Mouse (Mus musculus) embryonic facial prominence, embryonic 11.5 days (tissue): ENCODE results near the gene Camta1. TPM values are rescaled to one million over a fixed set of nuclear protein-coding genes. Genes with fewer than 3 reads are reported as not detected.
A peak's percentile ranks its signal among the peaks of the same experiment; 100 is the strongest.
"Not testable (repeated sequence)": the region's sequence is repeated elsewhere in the genome, so short reads cannot be mapped to it uniquely, and the experiment has no call there.

ENCODE experiments used
- ATAC-seq: fragments of 200-750 bp; cut with Nextera tagmentation; replicated peaks from 2 replicates; pipeline ENCODE4 v1.8.0; 2017; ENCODE audit warnings: low read depth; ENCODE audit not compliant: insufficient number of reproducible peaks, low FRiP score, low TSS enrichment
- DNase-seq: peaks from one replicate; pipeline ENCODE4 v3.0.0-alpha.2; 2015; ENCODE audit warnings: low spot score
- H3K27ac ChIP-seq: fragments of 300-500 bp; sonication (generic); replicated peaks from 2 replicates; pipeline ENCODE4 v1.5.1; 2014; ENCODE audit warnings: mild to moderate bottlenecking, low read depth, low read length, control low read depth
- H3K27me3 ChIP-seq: fragments of 300-500 bp; sonication (generic); 2 replicates; pipeline ENCODE4 v1.6.1; 2014; ENCODE audit warnings: mild to moderate bottlenecking, low read length, moderate library complexity, mixed read lengths; ENCODE audit not compliant: control insufficient read depth, insufficient read depth
- H3K36me3 ChIP-seq: fragments of 300-500 bp; sonication (generic); replicated peaks from 2 replicates; pipeline ENCODE4 v1.6.1; 2014; ENCODE audit warnings: low read depth, mild to moderate bottlenecking, low read length, moderate library complexity, mixed read lengths; ENCODE audit not compliant: control insufficient read depth, insufficient read depth
- H3K4me1 ChIP-seq: fragments of 300-500 bp; sonication (generic); 2 replicates; pipeline ENCODE4 v1.6.1; 2014; ENCODE audit warnings: low read length, mixed read lengths; ENCODE audit not compliant: control insufficient read depth, insufficient read depth
- H3K4me2 ChIP-seq: fragments of 300-500 bp; sonication (generic); 2 replicates; pipeline ENCODE4 v1.6.1; 2014; ENCODE audit warnings: low read depth, mild to moderate bottlenecking, control low read depth, low read length, moderate library complexity
- H3K4me3 ChIP-seq: fragments of 300-500 bp; sonication (generic); 2 replicates; pipeline ENCODE4 v1.5.1; 2014; ENCODE audit warnings: low read depth, low read length, control low read depth
- H3K9ac ChIP-seq: fragments of 300-500 bp; sonication (generic); replicated peaks from 2 replicates; pipeline ENCODE4 v1.6.1; 2014; ENCODE audit warnings: mild to moderate bottlenecking, control low read depth, low read length
- H3K9me3 ChIP-seq: fragments of 300-500 bp; sonication (generic); replicated peaks from 2 replicates; pipeline ENCODE4 v1.6.1; 2016; ENCODE audit warnings: mild to moderate bottlenecking, low read length, inconsistent platforms, mixed read lengths; ENCODE audit not compliant: control insufficient read depth
- WGBS: fragments of 180-500 bp; shearing (Covaris S2); extraction: QIAGEN DNeasy Blood & Tissue Kit; methylation state at CpG from one replicate; pipeline ENCODE4 v1.1.7; 2014; 5-methylcytosine and 5-hydroxymethylcytosine counted together
- polyA plus RNA-seq: library from polyadenylated mRNA; unstranded; fragments of >200 nt; fragmentation: Nextera tagmentation; extraction: Ambion mirVana; gene quantifications from 2 replicates; pipeline ENCODE4 v1.2.1, GENCODE M21; 2014

Camta1 gene
- polyA plus RNA-seq, 1 experiment from 2014 or later: 130 TPM

DNA sequence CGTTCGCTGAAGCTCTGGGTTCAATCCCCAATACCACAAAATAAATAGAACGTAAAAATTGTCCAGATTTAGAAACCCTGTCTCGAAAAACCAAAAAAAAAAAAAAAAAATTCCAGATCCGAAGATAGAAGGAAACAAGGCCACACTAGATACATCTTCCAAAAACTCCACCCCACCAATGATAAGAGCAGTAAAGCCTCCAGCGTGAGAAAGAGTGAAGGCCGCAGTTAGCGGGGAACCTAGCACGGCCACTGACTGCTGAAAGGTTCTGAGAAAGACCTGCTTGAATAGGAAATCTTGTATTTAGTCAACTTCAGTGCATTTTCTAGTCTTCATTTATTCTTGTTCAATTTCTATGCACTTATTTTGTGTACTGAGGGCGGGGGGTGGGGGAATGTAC lies 986.3 kb downstream of the Camta1 start:
- Histone ChIP-seq H3K27me3 (no peaks in the 10 kb centered on the region), H3K27ac (no peak overlapping the region), H3K9ac (no peak overlapping the region), H3K9me3 (peaks cover 19% of the 10 kb centered on the region), H3K4me2 (no peak overlapping the region), H3K36me3 (no peaks in the 10 kb centered on the region), H3K4me1 (peaks cover 10% of the 10 kb centered on the region), H3K4me3 (no peak overlapping the region)
- 88% methylated on average over 10 of the region's 10 CpGs for WGBS
- ATAC-seq (no peak), DNase-seq (no peak)

DNA sequence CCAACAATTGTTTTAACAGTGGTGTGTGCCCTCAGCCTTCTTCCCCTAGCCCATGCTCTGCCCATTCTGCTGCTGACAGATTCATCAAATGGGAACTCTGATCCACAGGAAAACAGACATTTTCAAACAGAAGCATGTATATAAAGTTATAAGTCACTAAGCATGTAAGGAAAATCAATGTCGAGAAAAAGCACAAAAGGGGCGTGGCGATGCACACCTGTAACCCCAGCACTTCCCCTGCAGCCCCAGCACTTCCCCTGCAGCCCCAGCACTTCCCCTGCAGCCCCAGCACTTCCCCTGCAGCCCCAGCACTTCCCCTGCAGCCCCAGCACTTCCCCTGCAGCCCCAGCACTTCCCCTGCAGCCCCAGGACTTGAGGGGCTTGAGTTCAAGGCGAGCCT lies 987.3 kb downstream of the Camta1 start:
- H3K4me2 ChIP-seq, DNase-seq, H3K4me1 ChIP-seq, H3K36me3 ChIP-seq, H3K27me3 ChIP-seq, H3K9ac ChIP-seq, H3K27ac ChIP-seq, H3K4me3 ChIP-seq, ATAC-seq: not testable (repeated sequence)
- WGBS: 74% methylated on average over 4 of the region's 4 CpGs
- peaks cover 10% of the 10 kb centered on the region; the same call in 1 of the 2 replicates for H3K9me3 ChIP-seq

DNA sequence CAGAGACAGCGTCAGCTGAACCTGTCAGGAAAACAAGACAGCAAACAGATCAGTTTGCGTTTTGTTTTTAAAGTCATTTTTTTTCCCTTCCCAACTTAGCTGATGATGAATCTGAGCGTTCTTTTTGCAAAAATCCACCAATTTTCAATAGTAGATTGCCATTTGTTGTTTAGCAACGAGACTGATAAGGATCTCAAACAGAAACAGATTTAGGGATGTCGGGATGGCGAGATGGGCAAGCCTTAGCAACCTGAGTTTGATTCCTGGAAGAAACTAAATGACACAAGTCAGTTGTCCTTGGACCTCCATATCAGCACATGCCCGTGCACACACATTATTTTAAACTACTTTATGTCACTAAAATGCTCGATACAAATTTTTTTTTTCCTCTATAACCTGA lies 989.0 kb downstream of the Camta1 start:
- WGBS: 65% methylated on average over 8 of the region's 8 CpGs
- no peak overlapping the region for H3K4me2 ChIP-seq
- peak overlapping the region; percentile 48 for H3K9ac ChIP-seq
- no peak for ATAC-seq
- H3K27ac ChIP-seq: peak overlapping the region; percentile 41; the same call in 1 of the 2 replicates
- H3K27me3 ChIP-seq: no peaks in the 10 kb centered on the region
- no peaks in the 10 kb centered on the region for H3K36me3 ChIP-seq
- peaks cover 10% of the 10 kb centered on the region for H3K4me1 ChIP-seq
- no peaks in the 10 kb centered on the region for H3K9me3 ChIP-seq
- H3K4me3 ChIP-seq: no peak overlapping the region
- no peak for DNase-seq

DNA sequence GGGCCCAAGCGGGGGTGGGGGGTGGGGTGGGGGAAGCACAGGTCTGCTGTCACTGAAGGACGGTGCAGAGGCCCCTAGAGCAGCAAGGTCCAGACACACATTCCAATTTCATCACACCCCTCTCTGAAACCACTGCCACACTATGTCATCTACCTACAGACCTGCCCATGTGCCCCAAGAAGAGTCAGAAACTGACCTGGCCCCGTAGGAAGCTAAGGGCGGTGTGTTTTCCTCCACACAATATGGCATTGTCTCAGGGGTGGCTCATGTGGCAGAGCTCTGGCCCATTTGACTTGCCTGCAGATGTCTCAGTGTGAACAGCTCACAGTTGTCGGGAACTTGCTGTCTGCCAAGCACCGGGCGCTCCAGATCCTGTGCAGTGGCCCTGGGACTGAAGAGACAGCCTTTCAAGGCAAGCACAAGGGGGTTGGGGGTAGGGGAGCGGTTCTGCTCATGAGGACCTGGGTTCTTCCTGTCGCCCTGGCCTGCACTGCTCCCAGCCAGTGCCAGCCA lies 989.5 kb downstream of the Camta1 start:
- H3K9ac ChIP-seq: peak overlapping the region; percentile 48
- no peak overlapping the region for H3K4me3 ChIP-seq
- peaks cover 10% of the 10 kb centered on the region for H3K4me1 ChIP-seq
- H3K36me3 ChIP-seq: 0 out of 2 replicates have a peak, but pooled peaks cover 1% of the 10 kb centered on the region
- WGBS: 22% methylated on average over 9 of the region's 9 CpGs
- H3K9me3 ChIP-seq: no peaks in the 10 kb centered on the region
- peak overlapping the region; percentile 7; the same call in 1 of the 2 replicates for H3K4me2 ChIP-seq
- H3K27me3 ChIP-seq: no peaks in the 10 kb centered on the region
- no peak for DNase-seq
- peak; percentile 14; the same call in 1 of the 2 replicates for ATAC-seq
- H3K27ac ChIP-seq: peak overlapping the region; percentile 41; the same call in 1 of the 2 replicates

DNA sequence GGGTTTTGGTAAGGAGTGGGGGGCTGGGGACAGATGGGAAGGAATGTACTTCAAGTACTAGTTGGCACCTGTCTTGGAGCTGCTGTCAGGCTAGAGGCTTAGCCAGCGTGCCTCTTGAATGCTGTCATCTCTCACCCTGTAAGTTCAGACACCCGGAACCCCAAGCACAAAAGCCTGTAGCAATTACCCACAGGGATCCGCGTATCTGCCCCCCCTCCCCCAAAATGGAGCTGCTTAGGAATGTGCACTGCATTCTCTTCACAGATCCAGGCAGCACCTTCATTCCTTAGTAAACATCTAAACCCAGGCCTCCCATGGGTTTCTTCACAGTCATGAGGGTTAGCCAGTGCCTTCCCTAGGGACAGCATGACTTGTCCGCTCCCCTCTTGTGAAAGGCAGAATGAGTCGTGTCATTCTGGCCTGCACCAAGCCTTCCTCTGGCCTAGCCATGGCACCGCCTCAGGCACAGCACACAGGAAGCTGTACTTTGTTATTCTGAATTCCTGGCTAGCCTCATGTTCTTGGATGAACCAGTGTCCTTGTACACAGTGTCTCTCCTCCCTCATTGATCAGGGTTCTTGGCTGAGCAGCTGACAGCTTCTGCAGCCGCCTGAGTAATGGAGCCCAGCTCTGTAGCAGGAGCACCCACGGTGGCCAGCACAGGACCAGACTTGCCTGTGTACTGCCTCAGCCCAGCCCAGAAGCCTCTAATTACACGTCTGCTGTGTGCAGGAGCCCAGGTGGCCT lies 990.1 kb downstream of the Camta1 start:
- no peaks in the 10 kb centered on the region for H3K27me3 ChIP-seq
- 0 out of 2 replicates have a peak, but pooled peaks cover 2% of the 10 kb centered on the region for H3K36me3 ChIP-seq
- H3K9me3 ChIP-seq: no peaks in the 10 kb centered on the region
- peak overlapping the region; percentile 7; the same call in 1 of the 2 replicates for H3K4me2 ChIP-seq
- peak overlapping the region; percentile 37 for H3K9ac ChIP-seq
- ATAC-seq (peak; percentile 82), DNase-seq (peak; percentile 59)
- 19% methylated on average over 10 of the region's 10 CpGs for WGBS
- H3K27ac ChIP-seq: peak overlapping the region; percentile 41; the same call in 1 of the 2 replicates
- no peak overlapping the region for H3K4me3 ChIP-seq
- H3K4me1 ChIP-seq: peaks cover 10% of the 10 kb centered on the region

DNA sequence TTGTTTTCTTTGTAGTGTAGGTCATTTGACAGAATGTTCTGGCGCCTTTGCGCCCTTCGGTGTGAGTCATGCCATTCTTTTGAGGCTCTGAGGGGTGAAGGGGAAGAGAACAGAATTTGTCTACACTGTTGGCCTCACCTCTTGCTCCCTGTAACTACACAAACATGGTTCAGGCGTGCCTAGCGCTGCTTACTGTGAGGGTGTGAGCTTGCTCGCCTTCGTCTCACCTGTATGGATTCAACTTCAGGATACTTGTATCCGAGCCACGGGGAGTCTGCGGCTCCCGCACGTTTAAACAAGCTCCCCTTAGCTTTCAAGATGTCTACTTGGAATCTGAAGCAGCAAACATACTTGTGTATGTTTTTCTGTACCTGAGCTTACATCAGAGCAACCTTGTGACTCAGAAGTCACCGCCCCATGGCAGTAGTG lies 990.7 kb downstream of the Camta1 start:
- no peak overlapping the region for H3K4me3 ChIP-seq
- 0 out of 2 replicates have a peak, but pooled peaks cover 2% of the 10 kb centered on the region for H3K36me3 ChIP-seq
- H3K27ac ChIP-seq: peak overlapping the region; percentile 35; the same call in 1 of the 2 replicates
- H3K4me2 ChIP-seq: no peak overlapping the region
- DNase-seq: no peak
- no peaks in the 10 kb centered on the region for H3K27me3 ChIP-seq
- H3K9me3 ChIP-seq: no peaks in the 10 kb centered on the region
- 80% methylated on average over 13 of the region's 13 CpGs for WGBS
- no peak overlapping the region for H3K9ac ChIP-seq
- H3K4me1 ChIP-seq: peaks cover 10% of the 10 kb centered on the region
- ATAC-seq: no peak

DNA sequence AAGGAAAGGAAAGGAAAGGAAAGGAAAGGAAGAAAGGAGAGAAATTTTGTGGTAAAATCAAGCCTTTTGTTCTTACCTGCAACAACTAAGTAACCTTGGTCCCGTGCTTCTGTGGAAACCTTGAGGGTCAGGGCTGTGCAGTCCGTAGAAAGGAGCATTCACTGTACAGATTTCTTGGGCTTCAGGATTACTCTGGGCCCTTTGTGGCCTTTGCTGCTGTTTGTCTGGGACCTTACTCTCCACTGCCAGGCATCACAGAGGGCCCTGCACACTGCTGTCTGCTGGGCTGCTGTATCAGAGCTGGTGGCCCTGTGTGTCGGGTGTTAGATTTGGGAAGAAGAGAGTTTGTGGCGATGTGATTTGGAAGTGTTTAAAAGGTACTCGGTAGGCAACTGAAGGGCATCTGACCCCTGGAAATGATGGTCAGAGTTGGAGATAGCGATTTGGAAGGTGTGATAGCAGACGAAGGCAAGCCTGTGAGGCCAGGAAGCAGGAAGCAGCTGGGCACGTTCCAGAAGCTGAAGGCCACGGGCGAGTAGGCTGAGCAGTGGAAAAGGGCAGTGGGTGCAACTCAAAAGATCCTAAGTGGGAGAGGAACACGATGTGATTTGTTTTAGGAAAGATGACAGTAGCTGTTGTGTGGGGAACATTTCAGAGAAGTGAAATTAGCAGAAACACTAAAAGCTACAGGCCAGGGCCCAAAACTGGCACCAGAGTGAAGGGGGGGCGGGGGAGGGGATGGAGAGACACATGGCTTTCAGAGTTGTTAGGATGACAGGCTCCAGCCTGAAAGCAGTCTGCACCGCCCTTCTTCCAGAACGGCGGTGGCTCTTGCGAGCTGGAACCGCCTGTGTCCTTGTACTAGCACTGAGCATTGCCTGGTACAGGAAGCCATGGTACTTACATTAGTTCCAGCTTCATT lies 992.1 kb downstream of the Camta1 start:
- H3K4me3 ChIP-seq: no peak overlapping the region
- H3K4me2 ChIP-seq: no peak overlapping the region
- H3K36me3 ChIP-seq: 0 out of 2 replicates have a peak, but pooled peaks cover 2% of the 10 kb centered on the region
- WGBS: 69% methylated on average over 17 of the region's 17 CpGs
- H3K9ac ChIP-seq: no peak overlapping the region
- H3K9me3 ChIP-seq: no peaks in the 10 kb centered on the region
- H3K27ac ChIP-seq: no peak overlapping the region; the same call in 1 of the 2 replicates
- ATAC-seq (no peak), DNase-seq (no peak)
- H3K4me1 ChIP-seq: peaks cover 10% of the 10 kb centered on the region
- H3K27me3 ChIP-seq: no peaks in the 10 kb centered on the region
